Mouse (Mus musculus) forebrain, embryonic 16.5 days (tissue): ENCODE measurements around the gene Nkiras2. TPM values are rescaled to one million over a fixed set of nuclear protein-coding genes. Genes with fewer than 3 reads are reported as not detected.
A peak's percentile ranks its signal among the peaks of the same experiment; 100 is the strongest.

ENCODE experiments used
- ATAC-seq: fragments of 200-750 bp; cut with Nextera tagmentation; 2 replicates; pipeline ENCODE4 v1.8.0; 2017; ENCODE audit warnings: mild to moderate bottlenecking, moderate library complexity
- H3K27ac ChIP-seq: fragments of 300-500 bp; sonication (generic); 2 replicates; pipeline ENCODE4 v1.5.1; 2014; ENCODE audit warnings: low read length, control low read depth
- H3K27me3 ChIP-seq: fragments of 300-500 bp; sonication (generic); replicated peaks from 2 replicates; pipeline ENCODE4 v1.6.1; 2014; ENCODE audit warnings: low read length; ENCODE audit not compliant: control insufficient read depth, insufficient read depth
- H3K36me3 ChIP-seq: fragments of 300-500 bp; sonication (generic); 2 replicates; pipeline ENCODE4 v1.6.1; 2014; ENCODE audit not compliant: control insufficient read depth, insufficient read depth
- H3K4me1 ChIP-seq: fragments of 300-500 bp; sonication (generic); replicated peaks from 2 replicates; pipeline ENCODE4 v1.6.1; 2014; ENCODE audit warnings: low read length; ENCODE audit not compliant: control insufficient read depth, insufficient read depth
- H3K4me2 ChIP-seq: fragments of 300-500 bp; sonication (generic); 2 replicates; pipeline ENCODE4 v1.6.1; 2014; ENCODE audit warnings: mild to moderate bottlenecking, low read length, control low read depth
- H3K4me3 ChIP-seq: fragments of 300-500 bp; sonication (generic); replicated peaks from 2 replicates; pipeline ENCODE4 v1.5.1; 2014; ENCODE audit warnings: mild to moderate bottlenecking, low read length, control low read depth
- H3K9ac ChIP-seq: fragments of 300-500 bp; sonication (generic); replicated peaks from 2 replicates; pipeline ENCODE4 v1.6.1; 2014; ENCODE audit warnings: low read depth, low read length, control low read depth
- H3K9me3 ChIP-seq: fragments of 300-500 bp; sonication (generic); 2 replicates; pipeline ENCODE4 v1.6.1; 2016; ENCODE audit warnings: low read length; ENCODE audit not compliant: control insufficient read depth
- WGBS: fragments of 180-500 bp; shearing (Covaris S2); extraction: QIAGEN DNeasy Blood & Tissue Kit; methylation state at CpG from one replicate; pipeline ENCODE4 v1.1.7; 2014; 5-methylcytosine and 5-hydroxymethylcytosine counted together
- polyA plus RNA-seq: library from polyadenylated mRNA; unstranded; fragments of >200 nt; fragmentation: Nextera tagmentation; extraction: Ambion mirVana; gene quantifications from 2 replicates; pipeline ENCODE4 v1.2.1, GENCODE M21; 2015

Gene Nkiras2
- polyA plus RNA-seq, 1 experiment from 2014 or later: 96.1 TPM

- no peaks in the 10 kb centered on the region for H3K9me3 ChIP-seq
- H3K27me3 ChIP-seq: no peaks in the 10 kb centered on the region
- ATAC-seq: peak; percentile 98
- H3K4me3 ChIP-seq: peak overlapping the region; percentile 62
- peak overlapping the region; percentile 88 for H3K4me2 ChIP-seq
- H3K27ac ChIP-seq: peak overlapping the region; percentile 84
- H3K36me3 ChIP-seq: no peaks in the 10 kb centered on the region
- H3K9ac ChIP-seq: peak overlapping the region; percentile 89
- WGBS: under 1% methylated on average over 40 of the region's 40 CpGs
- peaks cover 30% of the 10 kb centered on the region for H3K4me1 ChIP-seq
Observed at GRCm38 (mm10) chr11:100619485-100619975, 486 bp downstream of the Nkiras2 start.

- Histone ChIP-seq H3K36me3 (0 out of 2 replicates have a peak, but pooled peaks cover 3% of the 10 kb centered on the region), H3K9ac (peak within 1 kb of the TSS; percentile 89), H3K4me2 (peak within 1 kb of the TSS; percentile 88), H3K9me3 (no peaks in the 10 kb centered on the region), H3K27me3 (no peaks in the 10 kb centered on the region), H3K4me3 (peak within 1 kb of the TSS; percentile 62), H3K27ac (peak within 1 kb of the TSS; percentile 84), H3K4me1 (peaks cover 30% of the 10 kb centered on the region)
- WGBS: 3% methylated on average over 11 of the region's 11 CpGs
- ATAC-seq: no peak
Observed at GRCm38 (mm10) chr11:100619982-100620381, 938 bp downstream of the Nkiras2 start, which contains the start of gene Dnajc7. Dnajc7 (minus strand) TSS chr11:100620168.

GRCm38 (mm10) chr11:100622714-100623113 lies 3.7 kb downstream of the Nkiras2 start:
- H3K27ac ChIP-seq: peak overlapping the region; percentile 66
- H3K4me3 ChIP-seq: peak overlapping the region; percentile 84
- ATAC-seq: peak; percentile 36
- peak overlapping the region; percentile 75 for H3K9ac ChIP-seq
- H3K4me2 ChIP-seq: peak overlapping the region; percentile 52
- peaks cover 28% of the 10 kb centered on the region for H3K4me1 ChIP-seq
- WGBS: 0% methylated on average over 24 of the region's 24 CpGs
- H3K27me3 ChIP-seq: no peaks in the 10 kb centered on the region
- H3K36me3 ChIP-seq: peaks cover 9% of the 10 kb centered on the region
- H3K9me3 ChIP-seq: no peaks in the 10 kb centered on the region

GRCm38 (mm10) chr11:100623867-100624266 lies 4.8 kb downstream of the Nkiras2 start:
- no peaks in the 10 kb centered on the region for H3K9me3 ChIP-seq
- peaks cover 29% of the 10 kb centered on the region for H3K4me1 ChIP-seq
- H3K4me2 ChIP-seq: peak overlapping the region; percentile 52
- WGBS: 35% methylated on average over 5 of the region's 5 CpGs
- no peak overlapping the region for H3K27ac ChIP-seq
- no peak for ATAC-seq
- H3K36me3 ChIP-seq: peaks cover 9% of the 10 kb centered on the region
- H3K27me3 ChIP-seq: no peaks in the 10 kb centered on the region
- no peak overlapping the region for H3K4me3 ChIP-seq
- H3K9ac ChIP-seq: no peak overlapping the region

GRCm38 (mm10) chr11:100625754-100626700 lies 7.0 kb downstream of the Nkiras2 start:
- peaks cover 9% of the 10 kb centered on the region for H3K36me3 ChIP-seq
- no peaks in the 10 kb centered on the region for H3K9me3 ChIP-seq
- H3K9ac ChIP-seq: no peak overlapping the region
- WGBS: 93% methylated on average over 23 of the region's 23 CpGs
- H3K27me3 ChIP-seq: no peaks in the 10 kb centered on the region
- H3K4me2 ChIP-seq: no peak overlapping the region
- no peak overlapping the region for H3K27ac ChIP-seq
- ATAC-seq: no peak
- peaks cover 28% of the 10 kb centered on the region for H3K4me1 ChIP-seq
- H3K4me3 ChIP-seq: no peak overlapping the region

- H3K27ac ChIP-seq: no peak overlapping the region
- no peak overlapping the region for H3K9ac ChIP-seq
- H3K4me1 ChIP-seq: peaks cover 28% of the 10 kb centered on the region
- H3K4me3 ChIP-seq: no peak overlapping the region
- peaks cover 9% of the 10 kb centered on the region for H3K36me3 ChIP-seq
- no peak overlapping the region for H3K4me2 ChIP-seq
- no peaks in the 10 kb centered on the region for H3K9me3 ChIP-seq
- ATAC-seq: no peak
- H3K27me3 ChIP-seq: no peaks in the 10 kb centered on the region
- 26% methylated on average over 9 of the region's 9 CpGs for WGBS
Observed at GRCm38 (mm10) chr11:100626701-100627195, 7.7 kb downstream of the Nkiras2 start.

- no peak overlapping the region for H3K4me3 ChIP-seq
- H3K9ac ChIP-seq: no peak overlapping the region
- no peak overlapping the region for H3K27ac ChIP-seq
- WGBS: 91% methylated on average over 5 of the region's 5 CpGs
- H3K27me3 ChIP-seq: no peaks in the 10 kb centered on the region
- H3K4me1 ChIP-seq: peaks cover 26% of the 10 kb centered on the region
- no peaks in the 10 kb centered on the region for H3K9me3 ChIP-seq
- no peak for ATAC-seq
- H3K4me2 ChIP-seq: no peak overlapping the region
- H3K36me3 ChIP-seq: peaks cover 9% of the 10 kb centered on the region
Observed at GRCm38 (mm10) chr11:100628056-100628455, 9.0 kb downstream of the Nkiras2 start.

- Histone ChIP-seq H3K4me1 (peaks cover 19% of the 10 kb centered on the region), H3K36me3 (peaks cover 9% of the 10 kb centered on the region), H3K9ac (0 out of 2 replicates have a peak overlapping the region, but pooled peaks have one; percentile 8), H3K4me2 (no peak overlapping the region), H3K27me3 (no peaks in the 10 kb centered on the region), H3K27ac (no peak overlapping the region), H3K9me3 (no peaks in the 10 kb centered on the region), H3K4me3 (no peak overlapping the region)
- 51% methylated on average over 13 of the region's 13 CpGs for WGBS
- no peak; the same call in 1 of the 2 replicates for ATAC-seq
Observed at GRCm38 (mm10) chr11:100628862-100629352, 9.9 kb downstream of the Nkiras2 start.

- Histone ChIP-seq H3K4me1 (no peaks in the 10 kb centered on the region; the same call in 1 of the 2 replicates), H3K4me3 (no peak overlapping the region), H3K9ac (no peak overlapping the region), H3K4me2 (no peak overlapping the region), H3K27ac (no peak overlapping the region), H3K36me3 (no peaks in the 10 kb centered on the region), H3K27me3 (peaks cover under 1% of the 10 kb centered on the region; the same call in 1 of the 2 replicates), H3K9me3 (no peaks in the 10 kb centered on the region)
- WGBS: 65% methylated on average over 7 of the region's 7 CpGs
- no peak for ATAC-seq
Observed at GRCm38 (mm10) chr11:100634530-100634929, 15.5 kb downstream of the Nkiras2 start.
